Mouse (Mus musculus) hindbrain, embryonic 16.5 days (tissue): ENCODE data around the gene Foxs1. TPM values are rescaled to one million over a fixed set of nuclear protein-coding genes. Genes with fewer than 3 reads are reported as not detected.

Experiments
- ATAC-seq: fragments of 200-750 bp; cut with Nextera tagmentation; 2 replicates; pipeline ENCODE4 v1.8.0; 2017; ENCODE audit warnings: moderate TSS enrichment, moderate library complexity
- H3K27ac ChIP-seq: fragments of 300-500 bp; sonication (generic); 2 replicates; pipeline ENCODE4 v1.5.1; 2014; ENCODE audit warnings: low read depth, mild to moderate bottlenecking, control low read depth, low read length, moderate library complexity
- H3K27me3 ChIP-seq: fragments of 300-500 bp; sonication (generic); replicated peaks from 2 replicates; pipeline ENCODE4 v1.6.1; 2014; ENCODE audit warnings: low read length; ENCODE audit not compliant: control insufficient read depth, insufficient read depth
- H3K36me3 ChIP-seq: fragments of 300-500 bp; sonication (generic); 2 replicates; pipeline ENCODE4 v1.6.1; 2014; ENCODE audit warnings: mild to moderate bottlenecking, low read length, moderate library complexity, mixed read lengths; ENCODE audit not compliant: control insufficient read depth, insufficient read depth
- H3K4me1 ChIP-seq: fragments of 300-500 bp; sonication (generic); 2 replicates; pipeline ENCODE4 v1.6.1; 2014; ENCODE audit warnings: low read depth, low read length; ENCODE audit not compliant: control insufficient read depth, insufficient read depth
- H3K4me2 ChIP-seq: fragments of 300-500 bp; sonication (generic); 2 replicates; pipeline ENCODE4 v1.6.1; 2014; ENCODE audit warnings: mild to moderate bottlenecking, low read length, control low read depth, moderate library complexity
- H3K4me3 ChIP-seq: fragments of 300-500 bp; sonication (generic); 2 replicates; pipeline ENCODE4 v1.5.1; 2014; ENCODE audit warnings: mild to moderate bottlenecking, low read length, control low read depth, moderate library complexity
- H3K9ac ChIP-seq: fragments of 300-500 bp; sonication (generic); 2 replicates; pipeline ENCODE4 v1.6.1; 2014; ENCODE audit warnings: low read depth, mild to moderate bottlenecking, control low read depth, low read length, moderate library complexity
- H3K9me3 ChIP-seq: fragments of 300-500 bp; sonication (generic); 2 replicates; pipeline ENCODE4 v1.6.1; 2014; ENCODE audit warnings: mild to moderate bottlenecking, low read length, moderate library complexity; ENCODE audit not compliant: control insufficient read depth
- WGBS: fragments of 180-500 bp; shearing (Covaris S2); extraction: QIAGEN DNeasy Blood & Tissue Kit; methylation state at CpG from one replicate; pipeline ENCODE4 v1.1.7; 2014; 5-methylcytosine and 5-hydroxymethylcytosine counted together
- polyA plus RNA-seq: library from polyadenylated mRNA; unstranded; fragments of >200 nt; fragmentation: Nextera tagmentation; extraction: Ambion mirVana; gene quantifications from 2 replicates; pipeline ENCODE4 v1.2.1, GENCODE M21; 2015

The Foxs1 gene
- polyA plus RNA-seq, 1 experiment from 2014 or later = 4.2 TPM

DNA sequence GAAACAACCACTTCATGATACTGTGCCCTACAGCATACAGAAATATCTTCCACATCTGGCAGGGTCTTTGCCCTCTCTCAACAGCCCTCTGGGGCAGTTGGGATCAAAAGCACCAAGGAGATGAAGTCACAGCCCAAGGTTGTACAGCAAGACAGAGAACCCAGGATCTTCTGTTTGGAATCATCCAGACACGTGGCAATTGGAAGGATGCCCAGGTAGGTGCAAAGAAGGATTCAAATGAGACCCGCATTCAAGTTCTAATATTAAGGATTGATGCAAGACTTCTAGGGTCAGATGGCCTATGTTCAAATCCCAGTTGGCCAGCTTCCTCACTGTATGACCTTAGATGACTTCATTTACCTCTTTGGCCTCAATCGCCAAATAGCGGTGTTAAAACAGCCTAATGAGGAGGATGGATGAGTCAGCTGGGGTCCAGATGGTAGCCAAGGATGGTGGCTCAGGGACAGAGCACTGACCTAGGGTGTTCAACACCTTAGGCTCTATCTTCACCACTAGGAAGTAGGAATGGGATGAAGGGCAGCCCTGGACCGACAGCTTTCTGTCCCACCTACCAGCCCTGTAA, 15.5 kb upstream of the Foxs1 start:
- H3K36me3 ChIP-seq = no peaks in the 10 kb centered on the region
- H3K9me3 ChIP-seq = no peaks in the 10 kb centered on the region
- peaks cover 15% of the 10 kb centered on the region for H3K27me3 ChIP-seq
- no peak overlapping the region for H3K27ac ChIP-seq
- no peak for ATAC-seq
- WGBS = 86% methylated on average over 5 of the region's 5 CpGs
- H3K4me2 ChIP-seq = no peak overlapping the region
- peaks cover 14% of the 10 kb centered on the region for H3K4me1 ChIP-seq
- no peak overlapping the region for H3K4me3 ChIP-seq
- no peak overlapping the region for H3K9ac ChIP-seq

DNA sequence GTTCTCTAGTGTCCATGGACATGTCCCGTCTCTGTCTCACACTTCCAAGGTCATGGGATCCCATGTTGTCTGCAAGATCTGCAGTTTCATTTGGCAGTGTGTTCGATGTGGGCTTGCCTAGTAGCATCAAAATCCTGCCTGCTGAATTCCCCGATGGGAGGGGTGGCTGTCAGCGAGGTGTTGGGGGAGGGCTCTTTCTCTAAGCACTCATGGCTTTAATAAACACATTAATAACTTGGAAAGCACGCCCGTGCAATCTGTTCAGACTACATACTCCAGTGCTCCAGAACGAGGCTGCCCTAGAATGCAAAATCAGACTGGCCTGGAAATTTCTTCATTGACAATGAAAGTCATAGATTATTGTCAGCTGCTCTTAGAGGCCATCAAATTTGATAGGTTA, 14.1 kb upstream of the Foxs1 start:
- ATAC-seq = no peak
- H3K27ac ChIP-seq = no peak overlapping the region
- H3K4me2 ChIP-seq = no peak overlapping the region
- H3K4me1 ChIP-seq = peaks cover 24% of the 10 kb centered on the region
- no peak overlapping the region for H3K4me3 ChIP-seq
- no peak overlapping the region for H3K9ac ChIP-seq
- H3K9me3 ChIP-seq = no peaks in the 10 kb centered on the region
- peaks cover 23% of the 10 kb centered on the region for H3K27me3 ChIP-seq
- no peaks in the 10 kb centered on the region for H3K36me3 ChIP-seq
- WGBS = 36% methylated on average over 7 of the region's 7 CpGs

DNA sequence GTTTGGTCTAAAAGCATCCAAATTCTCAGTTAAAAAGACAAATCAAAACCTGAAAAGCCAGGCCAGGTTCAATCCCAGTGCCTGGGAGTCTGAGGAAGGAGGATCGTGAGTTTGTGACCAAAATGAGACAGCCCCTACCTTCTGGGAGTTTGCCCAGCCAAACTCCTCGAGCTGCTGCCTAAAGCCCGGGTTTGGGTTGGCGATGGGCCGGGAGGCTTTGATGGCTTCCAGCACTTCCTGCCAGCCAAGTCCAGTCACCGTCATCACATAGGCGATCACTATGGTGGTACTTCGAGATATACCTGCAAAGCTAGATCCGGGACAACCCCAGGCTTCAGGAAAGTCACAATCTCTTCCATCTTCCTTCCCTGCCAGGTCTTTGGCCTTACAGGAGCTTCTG, 11.0 kb upstream of the Foxs1 start:
- no peak overlapping the region for H3K4me2 ChIP-seq
- H3K9ac ChIP-seq = no peak overlapping the region
- H3K9me3 ChIP-seq = no peaks in the 10 kb centered on the region
- no peaks in the 10 kb centered on the region for H3K36me3 ChIP-seq
- no peak overlapping the region for H3K27ac ChIP-seq
- H3K27me3 ChIP-seq = peaks cover 33% of the 10 kb centered on the region
- WGBS = 66% methylated on average over 9 of the region's 9 CpGs
- H3K4me3 ChIP-seq = no peak overlapping the region
- no peak for ATAC-seq
- H3K4me1 ChIP-seq = peaks cover 13% of the 10 kb centered on the region

DNA sequence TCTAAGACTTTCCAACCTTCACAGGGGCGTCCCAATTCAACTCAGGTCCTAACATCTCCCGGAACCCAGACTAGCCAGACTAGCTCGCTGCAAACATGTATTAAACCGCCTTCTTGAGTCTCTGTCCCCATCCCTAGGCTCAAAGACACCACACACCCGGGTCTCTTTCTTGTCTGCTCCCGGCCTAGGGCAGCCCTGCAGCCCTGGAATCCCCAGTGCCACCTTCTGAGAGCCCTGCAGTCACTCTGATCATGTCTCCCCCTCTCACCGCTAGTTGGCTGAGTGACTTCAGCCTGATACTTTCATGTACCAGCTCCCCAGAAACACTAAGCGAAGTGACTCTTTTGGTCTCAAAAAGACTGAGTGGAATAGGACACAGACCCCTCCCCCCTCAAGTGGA, 10.6 kb upstream of the Foxs1 start:
- H3K9me3 ChIP-seq = no peaks in the 10 kb centered on the region
- H3K9ac ChIP-seq = peak overlapping the region; percentile 67; the same call in 1 of the 2 replicates
- peak overlapping the region; percentile 48 for H3K4me3 ChIP-seq
- peaks cover 13% of the 10 kb centered on the region for H3K4me1 ChIP-seq
- peak overlapping the region; percentile 91 for H3K4me2 ChIP-seq
- WGBS = 6% methylated on average over 8 of the region's 8 CpGs
- no peak overlapping the region for H3K27ac ChIP-seq
- H3K36me3 ChIP-seq = no peaks in the 10 kb centered on the region
- no peak for ATAC-seq
- H3K27me3 ChIP-seq = peaks cover 33% of the 10 kb centered on the region

DNA sequence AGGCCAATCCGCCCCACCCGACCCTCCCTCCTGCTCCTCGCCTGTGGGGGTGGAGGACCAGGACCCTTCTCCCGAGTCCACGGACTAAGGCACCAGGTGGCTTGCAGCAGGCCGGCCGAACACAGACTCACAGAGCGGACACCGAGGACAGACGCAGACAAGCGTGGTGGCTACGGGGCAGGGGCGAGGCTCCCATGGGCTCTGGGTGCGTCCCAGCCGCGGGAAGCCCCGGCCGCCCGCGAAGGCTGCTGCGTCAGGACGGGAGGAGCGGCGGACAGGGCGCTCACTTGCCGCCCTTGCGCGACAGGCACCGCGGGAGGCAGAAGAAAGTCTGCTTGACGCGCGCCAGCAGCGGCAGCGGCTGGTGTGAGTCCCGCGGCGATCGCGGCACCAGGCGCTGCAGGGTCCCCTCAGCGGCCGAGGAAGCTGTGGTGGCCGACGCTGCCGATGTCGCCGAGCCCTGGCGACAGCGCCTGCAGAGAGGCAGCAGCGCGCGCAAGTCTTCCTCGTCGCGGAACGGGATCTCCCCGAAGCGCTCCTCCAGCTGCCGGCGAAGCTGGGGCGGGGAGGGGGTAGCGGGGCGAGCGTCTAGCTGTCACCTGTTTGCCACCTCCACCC, 10.0 kb upstream of the Foxs1 start:
- peak overlapping the region; percentile 91 for H3K4me2 ChIP-seq
- no peak overlapping the region for H3K27ac ChIP-seq
- no peaks in the 10 kb centered on the region for H3K9me3 ChIP-seq
- under 1% methylated on average over 58 of the region's 65 CpGs for WGBS
- H3K27me3 ChIP-seq = peaks cover 33% of the 10 kb centered on the region
- H3K36me3 ChIP-seq = no peaks in the 10 kb centered on the region
- H3K4me1 ChIP-seq = peaks cover 13% of the 10 kb centered on the region
- peak overlapping the region; percentile 67 for H3K9ac ChIP-seq
- H3K4me3 ChIP-seq = peak overlapping the region; percentile 48
- 0 out of 2 replicates have a peak, but pooled peaks have one; percentile 16 for ATAC-seq

DNA sequence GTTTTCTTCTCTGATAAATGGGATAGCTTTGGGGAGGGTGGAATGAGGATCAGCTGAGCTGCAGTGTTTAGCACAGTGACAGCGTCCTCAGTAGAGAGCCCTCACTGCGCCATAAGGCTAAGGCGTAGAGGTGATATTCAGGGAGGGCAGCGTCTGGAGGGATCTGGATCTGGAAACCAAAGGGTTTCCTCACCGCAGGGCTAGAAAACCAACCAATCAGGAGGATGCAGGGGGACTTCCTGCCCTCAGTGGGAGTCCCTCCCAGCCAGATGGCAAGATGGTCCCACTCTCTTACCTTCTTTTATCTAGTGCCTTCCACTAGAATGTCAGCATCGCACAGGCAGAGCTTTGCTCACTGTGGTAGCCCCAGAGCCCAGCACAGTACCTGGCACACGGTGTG, 8.8 kb upstream of the Foxs1 start:
- Histone ChIP-seq H3K9me3 (no peaks in the 10 kb centered on the region), H3K27me3 (peaks cover 33% of the 10 kb centered on the region), H3K27ac (no peak overlapping the region), H3K4me2 (no peak overlapping the region), H3K36me3 (no peaks in the 10 kb centered on the region), H3K4me3 (no peak overlapping the region), H3K4me1 (peaks cover 13% of the 10 kb centered on the region), H3K9ac (no peak overlapping the region)
- 42% methylated on average over 7 of the region's 7 CpGs for WGBS
- ATAC-seq = no peak

DNA sequence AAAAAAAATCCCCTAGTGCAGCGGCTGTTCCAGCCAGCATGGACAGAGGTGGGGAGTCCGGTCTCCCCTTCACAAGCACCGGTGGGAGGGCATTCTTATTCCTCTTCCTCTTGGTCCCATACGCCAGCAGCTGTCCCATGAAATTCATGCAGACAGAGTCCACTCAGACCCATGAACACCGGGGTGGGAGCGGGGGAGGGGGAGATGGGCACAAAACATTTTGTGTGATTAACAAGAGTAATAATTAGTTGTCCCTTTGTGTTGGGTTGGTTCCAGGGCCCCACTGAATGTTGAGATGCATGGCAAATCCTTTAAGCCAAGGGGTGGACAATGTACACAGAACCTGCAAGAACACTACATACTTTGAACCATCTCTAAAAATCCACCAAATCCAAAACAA, 8.1 kb upstream of the Foxs1 start:
- no peak overlapping the region for H3K9ac ChIP-seq
- peaks cover 13% of the 10 kb centered on the region for H3K4me1 ChIP-seq
- no peaks in the 10 kb centered on the region for H3K9me3 ChIP-seq
- H3K4me2 ChIP-seq = no peak overlapping the region
- H3K36me3 ChIP-seq = no peaks in the 10 kb centered on the region
- WGBS = 71% methylated on average over 6 of the region's 6 CpGs
- H3K27me3 ChIP-seq = peaks cover 35% of the 10 kb centered on the region
- no peak overlapping the region for H3K27ac ChIP-seq
- H3K4me3 ChIP-seq = no peak overlapping the region
- no peak for ATAC-seq

DNA sequence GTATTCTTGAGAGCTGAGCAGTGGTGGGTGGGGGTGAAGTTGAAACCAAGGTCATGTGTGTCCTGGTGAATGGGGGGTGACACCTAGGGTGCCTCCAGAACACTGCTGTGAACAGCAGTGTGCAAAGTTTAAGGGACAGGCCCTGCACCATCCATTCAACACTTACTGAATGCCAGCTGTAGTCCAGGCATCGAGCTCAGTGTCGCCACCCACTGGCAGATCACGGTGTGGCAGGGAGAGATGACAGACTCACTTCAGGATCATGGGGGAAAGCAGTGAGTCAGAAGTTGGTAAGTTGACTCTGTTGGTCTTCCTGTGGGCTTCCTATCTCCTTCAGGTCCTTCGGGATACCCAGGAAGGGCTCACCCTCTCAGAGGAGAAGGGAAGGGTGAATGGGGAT, 6.8 kb upstream of the Foxs1 start:
- ATAC-seq = no peak
- Histone ChIP-seq H3K4me1 (peaks cover 13% of the 10 kb centered on the region), H3K4me2 (no peak overlapping the region), H3K4me3 (no peak overlapping the region), H3K27ac (no peak overlapping the region), H3K36me3 (no peaks in the 10 kb centered on the region), H3K9me3 (no peaks in the 10 kb centered on the region), H3K27me3 (peaks cover 30% of the 10 kb centered on the region), H3K9ac (no peak overlapping the region)
- WGBS = 16% methylated on average over 4 of the region's 4 CpGs

DNA sequence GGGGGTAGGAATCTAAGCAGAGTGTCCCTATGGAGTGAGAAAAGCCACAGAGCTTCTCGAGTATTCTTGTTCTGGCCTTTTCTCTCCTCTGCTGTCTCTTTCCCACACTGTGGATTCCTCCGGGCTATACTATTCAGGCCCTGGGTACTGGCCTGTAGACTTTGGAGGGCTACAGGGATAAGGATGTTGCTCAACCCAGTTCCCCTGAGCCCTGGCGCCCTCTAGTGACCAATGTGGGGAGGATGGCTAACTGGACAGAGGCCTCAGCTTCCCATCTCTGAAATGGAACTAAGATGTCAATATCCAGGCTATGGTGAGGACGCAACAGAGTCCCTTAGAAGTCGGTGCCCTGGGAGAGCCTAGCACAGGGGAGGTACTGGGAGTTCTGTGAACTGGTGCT, 606 bp upstream of the Foxs1 start:
- Histone ChIP-seq H3K4me1 (no peaks in the 10 kb centered on the region), H3K36me3 (no peaks in the 10 kb centered on the region), H3K4me2 (no peak overlapping the region), H3K27me3 (0 out of 2 replicates have a peak, but pooled peaks cover 2% of the 10 kb centered on the region), H3K9ac (no peak overlapping the region), H3K4me3 (no peak overlapping the region), H3K9me3 (no peaks in the 10 kb centered on the region), H3K27ac (no peak overlapping the region)
- 41% methylated on average over 5 of the region's 5 CpGs for WGBS
- no peak for ATAC-seq
